Mouse (Mus musculus): ENCODE measurements around the gene Sbno2.
A peak's percentile ranks its signal among the peaks of the same experiment; 100 is the strongest.

The Sbno2 gene

DNA sequence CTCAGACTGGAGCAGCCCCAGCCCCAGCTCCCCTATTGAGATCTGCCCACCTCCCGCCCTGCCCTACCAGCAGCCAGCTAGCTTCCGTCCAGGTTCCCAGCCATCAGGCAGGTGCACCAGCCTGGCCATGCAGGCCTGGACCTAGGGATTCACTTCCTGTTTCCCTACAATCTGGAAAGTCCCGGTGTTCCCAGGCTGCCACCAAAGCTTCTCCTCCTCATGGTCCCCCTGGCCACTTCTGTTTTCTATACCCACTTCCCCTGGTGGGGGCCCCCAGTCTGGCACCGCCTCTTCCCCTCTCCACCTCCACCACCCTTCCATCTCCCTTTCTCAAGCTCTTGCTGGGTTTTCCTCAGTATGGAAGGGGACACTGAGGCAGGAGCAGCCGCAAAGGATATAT lies at the start of gene Sbno2:
Gene Sbno2 (minus strand): TSS at position 112 of the 400 bp plus-strand sequence.
- DNase-seq (ENCODE audit: low spot score in 2 of 2): no peak

GRCm38 (mm10) chr10:80154384-80154783 lies 49.0 kb upstream of the Sbno2 start:
- DNase-seq (ENCODE audit: low spot score in 2 of 2): no peak

DNA sequence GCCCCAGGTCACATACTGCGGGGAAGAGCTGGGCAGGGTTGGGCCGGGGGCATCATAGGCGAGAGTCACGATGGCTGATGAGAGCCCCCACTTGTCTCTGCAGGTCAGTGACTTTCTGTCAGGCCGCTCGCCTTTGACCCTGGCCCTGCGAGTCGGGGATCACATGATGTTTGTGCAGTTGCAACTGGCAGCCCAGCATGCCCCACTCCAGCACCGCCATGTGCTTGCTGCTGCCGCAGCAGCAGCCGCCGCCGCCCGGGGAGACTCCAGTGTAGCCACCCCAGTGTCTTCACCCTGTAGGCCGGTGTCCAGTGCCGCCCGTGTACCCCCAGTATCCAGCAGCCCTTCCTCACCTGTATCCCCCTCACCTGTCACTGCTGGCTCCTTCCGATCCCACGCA lies 48.3 kb upstream of the Sbno2 start:
- no peak for DNase-seq (ENCODE audit: low spot score in 2 of 2)

DNA sequence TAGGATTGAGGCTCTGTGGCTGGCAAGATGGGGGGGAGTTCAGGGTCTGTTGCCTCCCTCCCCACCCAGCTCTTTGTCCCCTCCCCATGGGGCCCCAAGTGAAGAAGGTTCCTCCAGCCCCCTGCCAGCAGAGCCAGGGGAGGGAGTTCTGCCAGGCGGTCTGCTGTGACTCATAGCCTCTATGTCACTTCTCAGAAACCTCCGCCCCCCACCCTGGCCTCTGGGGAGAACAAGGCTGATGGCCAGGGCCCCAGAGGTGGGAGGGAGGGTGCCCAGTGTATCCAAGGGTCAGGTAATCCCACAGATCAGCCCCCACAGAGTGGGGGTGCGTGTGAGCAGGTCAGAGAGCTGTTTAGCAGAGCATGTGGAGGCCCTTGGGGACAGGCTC lies 47.5 kb upstream of the Sbno2 start:
- no peak for DNase-seq (ENCODE audit: low spot score in 2 of 2)

- no peak for DNase-seq (ENCODE audit: low spot score in 2 of 2)
Measured at GRCm38 (mm10) chr10:80152071-80152872, 46.9 kb upstream of the Sbno2 start.

DNA sequence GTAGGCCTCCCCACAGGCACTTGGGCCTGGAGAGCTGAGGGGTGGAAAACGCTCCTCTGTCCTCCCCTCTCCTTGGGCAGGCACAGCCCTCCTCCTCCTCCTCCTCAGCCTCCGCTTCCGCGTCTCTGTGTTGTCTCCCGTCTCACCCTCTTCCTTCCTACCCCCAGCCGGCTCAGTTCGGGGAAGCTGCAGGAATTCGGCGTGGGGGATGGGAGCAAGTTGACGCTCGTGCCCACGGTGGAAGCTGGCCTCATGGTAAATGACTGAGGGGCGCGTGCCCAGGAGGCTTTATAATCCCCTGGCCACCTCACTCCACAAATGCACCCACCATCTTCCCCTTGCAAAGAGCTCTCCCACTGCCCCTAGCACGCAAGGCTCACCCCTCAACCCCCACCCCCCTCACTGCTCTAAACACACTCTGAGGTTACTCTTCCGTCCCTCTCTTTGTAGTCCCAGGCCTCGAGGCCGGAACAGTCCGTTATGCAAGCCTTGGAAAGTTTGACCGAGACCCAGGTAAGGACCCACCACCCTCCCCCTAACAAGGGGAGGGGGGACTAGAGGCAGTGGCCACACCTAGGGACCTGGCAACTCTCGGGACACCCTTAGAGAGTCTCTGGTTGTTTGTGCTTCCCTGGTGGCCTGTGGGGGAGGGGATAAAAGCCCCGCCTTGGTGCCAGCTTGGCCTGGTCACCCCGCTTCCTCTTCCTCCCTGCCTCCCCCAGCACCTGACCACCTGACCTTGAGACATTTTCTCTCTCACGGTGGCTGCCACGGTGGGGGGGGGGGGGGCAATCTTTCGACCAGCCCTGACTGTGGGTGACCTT lies 46.1 kb upstream of the Sbno2 start:
- no peak for DNase-seq (ENCODE audit: low spot score in 2 of 2)

GRCm38 (mm10) chr10:80150226-80151210 lies 45.1 kb upstream of the Sbno2 start:
- no peak for DNase-seq (ENCODE audit: low spot score in 2 of 2)

GRCm38 (mm10) chr10:80149291-80150225 lies 44.2 kb upstream of the Sbno2 start:
- peak; percentile 93 to 94 for DNase-seq (ENCODE audit: low spot score in 2 of 2)

DNA sequence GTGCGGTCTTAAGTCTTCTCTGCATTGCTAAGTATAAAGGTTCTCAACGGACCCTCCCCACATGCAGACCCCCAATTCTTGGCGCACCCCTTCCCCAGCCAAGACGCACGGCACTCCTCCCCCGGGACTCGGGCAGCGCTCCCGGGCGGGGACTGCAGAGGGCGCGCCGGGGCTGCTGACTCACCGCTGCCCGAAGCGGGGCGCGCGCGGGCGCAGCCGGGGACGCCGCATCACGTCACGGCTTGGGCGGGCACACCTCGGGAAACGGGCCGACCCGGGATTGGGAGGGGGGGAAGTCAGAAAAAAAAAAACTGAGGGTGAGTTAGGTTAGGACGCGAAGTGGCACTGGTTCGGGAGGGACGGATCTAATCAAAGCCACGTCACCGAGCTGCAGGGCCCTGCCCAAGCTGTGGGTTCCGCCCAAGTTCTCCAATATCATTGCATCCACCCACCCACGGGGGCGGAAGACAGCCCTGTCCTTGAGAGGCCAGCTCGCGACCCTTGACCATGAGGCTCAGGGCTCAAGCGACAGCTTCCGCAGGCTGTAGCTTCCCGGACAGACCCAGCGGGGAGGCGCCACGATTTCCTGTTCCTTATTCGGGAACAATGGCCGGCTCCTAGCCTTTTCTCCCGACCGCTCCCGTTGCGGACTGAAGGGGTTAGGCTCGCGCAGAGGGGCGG lies 43.4 kb upstream of the Sbno2 start:
- peak; percentile 81 to 91 for DNase-seq (ENCODE audit: low spot score in 2 of 2)

DNA sequence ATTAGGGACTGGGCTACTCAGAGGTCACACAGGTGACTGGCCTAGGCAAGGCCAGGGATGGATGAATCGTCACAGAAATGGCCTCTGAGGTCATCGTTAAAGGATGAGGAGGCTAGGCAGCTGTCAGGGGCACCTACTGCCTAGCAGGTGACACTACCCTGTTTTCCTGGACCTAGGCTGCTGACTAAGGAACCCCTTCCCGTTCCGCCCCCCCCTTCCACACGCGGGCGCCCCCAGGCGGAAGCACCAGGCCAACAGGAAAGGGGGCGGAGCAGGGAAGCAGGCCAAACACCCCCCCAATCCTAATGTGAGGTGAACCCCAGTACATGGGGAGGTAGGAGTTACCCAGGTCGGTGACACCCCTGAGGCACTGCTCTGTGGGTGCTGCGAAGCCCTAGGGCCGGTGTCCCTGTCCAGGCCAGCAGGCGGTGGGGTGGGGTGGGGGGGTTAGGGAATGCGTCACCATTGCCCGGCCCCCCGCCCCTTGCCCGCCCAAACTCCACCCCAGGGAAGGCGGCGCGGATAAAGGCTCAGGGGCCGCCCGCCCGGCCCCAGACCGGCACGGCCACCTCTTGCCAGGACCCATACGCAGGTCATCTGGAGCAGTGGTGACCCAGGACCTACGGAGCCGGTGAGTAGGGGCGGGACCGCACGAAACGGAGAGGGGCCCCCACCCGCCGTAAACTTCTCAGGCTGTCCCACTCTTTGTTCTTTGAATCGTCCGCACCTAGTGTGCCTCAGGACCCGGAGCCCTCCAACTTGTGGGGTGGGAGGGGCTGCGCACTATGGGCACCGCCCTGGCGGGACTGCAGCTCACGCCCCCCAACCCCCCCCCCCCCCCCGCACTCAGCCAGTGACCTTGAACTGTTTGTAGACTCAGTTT lies 42.6 kb upstream of the Sbno2 start, which contains the start of gene Midn:
Gene Midn (plus strand): TSS at position 554 of the 883 bp plus-strand sequence.
- DNase-seq (ENCODE audit: low spot score in 2 of 2): no peak

DNA sequence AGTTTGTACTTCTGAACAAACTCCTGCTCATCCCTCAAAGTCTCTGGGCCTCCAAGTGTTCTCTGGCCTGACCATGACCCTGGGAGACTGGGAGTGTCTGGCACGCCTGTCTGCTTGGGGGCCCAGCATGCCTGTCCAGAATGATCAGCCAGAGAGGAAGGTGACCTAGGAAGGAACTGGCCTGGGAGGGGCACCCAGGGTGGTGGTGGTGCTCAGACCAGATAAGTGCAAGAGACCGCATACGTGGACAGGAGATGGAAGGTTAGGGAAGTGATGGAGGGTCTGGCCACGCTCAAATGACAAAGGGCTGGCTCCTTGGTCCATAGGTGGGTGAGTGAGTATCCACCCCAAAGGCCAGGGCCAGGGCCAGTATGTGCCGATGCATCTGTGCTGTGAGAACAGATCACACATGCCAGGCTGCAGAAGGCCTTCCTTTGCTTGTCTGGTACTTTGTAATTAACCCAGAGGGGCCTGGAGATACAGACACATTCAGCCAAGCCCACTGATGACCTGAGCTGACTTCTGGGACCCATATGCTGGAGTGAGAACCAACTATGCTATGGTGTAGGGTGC lies 41.9 kb upstream of the Sbno2 start:
- DNase-seq (ENCODE audit: low spot score in 2 of 2): no peak

GRCm38 (mm10) chr10:80146568-80147011 lies 41.2 kb upstream of the Sbno2 start:
- no peak for DNase-seq (ENCODE audit: low spot score in 2 of 2)

GRCm38 (mm10) chr10:80145896-80146295 lies 40.5 kb upstream of the Sbno2 start:
- no peak for DNase-seq (ENCODE audit: low spot score in 2 of 2)

- DNase-seq (ENCODE audit: low spot score in 2 of 2): no peak
Measured at GRCm38 (mm10) chr10:80144864-80145838, 39.8 kb upstream of the Sbno2 start.

- DNase-seq (ENCODE audit: low spot score in 2 of 2): no peak
Measured at GRCm38 (mm10) chr10:80144159-80144558, 38.8 kb upstream of the Sbno2 start.

DNA sequence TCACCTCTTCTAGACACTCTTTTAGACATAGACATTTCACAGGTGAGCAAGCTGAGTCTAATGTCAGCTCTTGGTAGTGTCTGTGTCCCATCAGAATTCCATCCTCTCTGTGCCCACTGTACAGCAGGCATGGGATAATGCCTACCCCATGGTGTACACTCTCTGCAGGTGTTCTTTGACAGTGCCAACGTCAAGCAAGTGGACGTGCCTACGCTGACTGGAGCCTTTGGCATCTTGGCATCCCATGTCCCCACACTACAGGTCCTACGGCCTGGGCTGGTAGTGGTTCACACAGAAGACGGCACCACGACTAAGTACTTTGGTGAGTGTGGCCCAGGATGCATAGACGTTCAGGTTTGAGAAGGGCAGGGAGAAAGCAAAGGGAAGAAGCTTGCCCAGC lies 38.3 kb upstream of the Sbno2 start:
- DNase-seq (ENCODE audit: low spot score in 2 of 2): no peak

DNA sequence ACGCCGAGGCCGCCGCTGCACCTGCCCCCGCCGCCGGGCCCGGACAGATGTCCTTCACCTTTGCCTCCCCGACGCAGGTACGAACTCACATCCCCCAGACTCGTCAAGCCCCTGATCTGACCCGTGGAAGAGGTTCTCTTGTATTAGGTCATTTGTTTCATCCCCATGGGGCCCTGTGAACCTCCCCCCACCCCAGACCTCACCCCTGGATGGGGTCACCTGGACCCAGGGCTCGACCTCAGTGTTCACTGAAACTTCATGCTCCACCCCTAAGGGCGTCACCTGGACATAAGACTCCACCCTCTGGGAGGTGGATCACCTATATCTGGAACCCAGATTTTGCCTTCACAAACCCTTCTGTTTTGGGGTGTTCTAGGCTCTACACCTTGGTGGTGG lies 37.2 kb upstream of the Sbno2 start:
- DNase-seq (ENCODE audit: low spot score in 2 of 2): no peak
